Mouse (Mus musculus) olfactory bulb, adult 2 months (tissue): ENCODE measurements around the gene Sorbs1.

Experiments
- CTCF ChIP-seq: fragments of 200-500 bp; IDR thresholded peaks from 2 replicates; pipeline ENCODE4 v1.5.1; 2012; ENCODE audit warnings: low read depth, mild to moderate bottlenecking, low read length, moderate library complexity; ENCODE audit not compliant: insufficient read depth
- POLR2A ChIP-seq: fragments of 200-500 bp; IDR thresholded peaks from 2 replicates; pipeline ENCODE4 v1.6.1; 2012; ENCODE audit warnings: mild to moderate bottlenecking, low read depth, low read length, moderate library complexity; ENCODE audit not compliant: insufficient read depth

GRCm38 (mm10) chr19:40421037-40421436 is 92.5 kb downstream of the Sorbs1 start:
- TF ChIP-seq POLR2A, result no peak
- no peak for TF ChIP-seq CTCF
